Mouse (Mus musculus) kidney, adult 18-20 months (tissue): ENCODE results near the gene Rnf19b.

Experiments used
- DNase-seq: peaks from one replicate; pipeline ENCODE4 v3.0.0; 2021

Rnf19b gene

DNA sequence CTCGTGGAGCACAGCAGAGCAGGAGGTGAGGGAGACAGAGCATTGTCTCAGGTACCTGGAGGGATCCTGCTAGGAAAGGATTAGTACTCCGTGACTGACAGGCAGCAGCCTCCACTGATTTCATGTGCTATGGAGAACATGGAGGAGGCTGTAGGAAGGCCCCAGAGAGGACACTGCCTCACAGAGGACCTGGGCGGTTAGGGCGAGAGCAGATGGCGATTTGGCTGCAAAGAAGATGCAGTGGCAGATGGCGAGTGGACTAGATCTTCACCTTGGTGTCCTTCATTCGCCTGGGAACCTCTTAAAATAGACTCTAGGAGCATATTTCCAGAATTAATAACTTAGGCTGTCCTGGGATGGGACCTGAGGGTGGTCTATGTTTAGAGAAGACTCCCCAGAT lies 23.0 kb downstream of the Rnf19b start:
- no peak for DNase-seq

GRCm38 (mm10) chr4:129081512-129081911 lies 23.4 kb downstream of the Rnf19b start:
- no peak for DNase-seq

GRCm38 (mm10) chr4:129081939-129082338 lies 23.9 kb downstream of the Rnf19b start:
- DNase-seq: no peak

- DNase-seq: peak; percentile 73
These were observed 24.5 kb downstream of the Rnf19b start for GRCm38 (mm10) chr4:129082379-129083115.

- no peak for DNase-seq
These were observed 26.8 kb downstream of the Rnf19b start for GRCm38 (mm10) chr4:129084896-129085295.

DNA sequence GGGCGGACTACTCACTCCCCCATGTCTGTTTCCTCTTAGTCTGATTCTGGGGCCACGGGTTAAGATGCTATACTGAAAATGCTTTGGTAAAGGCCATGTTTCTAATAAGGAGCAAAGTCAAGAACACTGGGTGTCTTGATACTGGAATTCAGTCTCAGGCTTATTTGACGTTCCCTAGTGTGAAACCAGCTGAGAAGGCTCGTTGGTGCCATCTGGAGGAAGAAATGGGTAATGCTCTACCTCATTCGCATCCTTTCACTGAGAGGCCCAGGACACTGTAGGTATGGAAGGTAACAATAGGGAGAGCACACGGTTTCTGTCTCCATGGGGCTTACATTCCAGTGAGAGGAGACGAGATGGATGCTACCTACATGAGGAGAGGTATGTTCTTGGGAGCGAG lies 28.0 kb downstream of the Rnf19b start:
- peak; percentile 81 for DNase-seq

- DNase-seq: no peak
These were observed 29.8 kb downstream of the Rnf19b start for GRCm38 (mm10) chr4:129087850-129088249.

- no peak for DNase-seq
These were observed 37.2 kb downstream of the Rnf19b start for GRCm38 (mm10) chr4:129095276-129095675.

GRCm38 (mm10) chr4:129097006-129097405 lies 38.9 kb downstream of the Rnf19b start:
- no peak for DNase-seq

DNA sequence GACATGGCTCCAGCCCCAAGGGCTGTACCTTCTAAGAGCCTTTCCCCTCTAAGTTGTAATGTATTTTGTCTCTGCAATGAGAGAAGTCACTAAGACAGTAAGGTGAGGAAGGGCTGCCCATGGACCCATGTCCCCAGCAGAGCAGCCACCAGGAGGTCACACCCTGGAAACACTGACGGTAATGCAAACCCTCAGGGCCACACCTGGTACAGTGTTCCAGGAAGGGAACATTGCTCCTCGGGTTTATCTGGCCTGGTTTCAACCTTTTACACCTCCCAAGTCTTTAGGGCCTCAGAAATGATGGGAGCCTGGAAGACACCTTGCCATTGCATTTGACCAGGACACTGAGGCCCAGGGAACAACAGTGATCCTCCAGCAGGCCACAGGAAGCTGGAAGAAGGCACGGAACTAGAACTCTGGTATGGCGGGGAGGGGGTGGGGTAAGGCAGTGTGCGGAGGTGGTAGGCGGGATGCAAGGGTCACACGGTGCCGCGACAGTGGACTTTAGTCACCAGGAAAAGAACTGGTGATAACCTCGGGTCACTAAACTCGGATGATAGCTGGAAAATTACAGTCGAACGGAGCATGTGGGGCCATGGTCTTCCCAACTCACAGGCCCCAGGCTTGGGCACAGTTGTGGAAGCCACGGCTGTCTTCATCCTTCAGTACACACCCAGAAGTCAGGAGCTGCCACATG lies 44.2 kb downstream of the Rnf19b start:
- DNase-seq: no peak

- no peak for DNase-seq
These were observed 47.3 kb downstream of the Rnf19b start, which contains the start of gene Tmem54 for GRCm38 (mm10) chr4:129105356-129105755. Tmem54 (plus strand) TSS chr4:129105548.

GRCm38 (mm10) chr4:129106073-129106472 lies 48.0 kb downstream of the Rnf19b start:
- no peak for DNase-seq

- no peak for DNase-seq
These were observed 49.4 kb downstream of the Rnf19b start for GRCm38 (mm10) chr4:129107348-129107899.

DNA sequence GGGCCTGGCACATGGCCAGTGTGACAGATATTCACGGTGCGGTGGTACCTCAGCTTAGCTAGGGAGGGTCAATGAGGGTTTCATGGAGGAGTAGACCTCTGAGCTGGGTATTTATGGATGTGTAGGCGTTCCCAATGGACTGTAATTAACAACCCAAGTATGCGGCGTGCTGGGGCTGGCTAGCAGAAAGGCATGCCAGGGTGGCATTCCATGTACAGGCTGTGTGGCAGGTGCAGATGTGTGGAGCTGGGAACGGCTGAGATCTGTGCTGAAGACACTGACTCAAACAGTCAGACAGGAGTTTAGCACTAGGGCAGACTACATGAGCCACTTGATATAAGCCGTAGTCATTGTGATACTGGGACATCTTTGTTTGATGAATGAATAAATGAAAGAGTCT lies 50.6 kb downstream of the Rnf19b start:
- DNase-seq: no peak

- no peak for DNase-seq
These were observed 52.7 kb downstream of the Rnf19b start for GRCm38 (mm10) chr4:129110804-129111203.

- no peak for DNase-seq
These were observed 53.3 kb downstream of the Rnf19b start for GRCm38 (mm10) chr4:129111350-129111749.

DNA sequence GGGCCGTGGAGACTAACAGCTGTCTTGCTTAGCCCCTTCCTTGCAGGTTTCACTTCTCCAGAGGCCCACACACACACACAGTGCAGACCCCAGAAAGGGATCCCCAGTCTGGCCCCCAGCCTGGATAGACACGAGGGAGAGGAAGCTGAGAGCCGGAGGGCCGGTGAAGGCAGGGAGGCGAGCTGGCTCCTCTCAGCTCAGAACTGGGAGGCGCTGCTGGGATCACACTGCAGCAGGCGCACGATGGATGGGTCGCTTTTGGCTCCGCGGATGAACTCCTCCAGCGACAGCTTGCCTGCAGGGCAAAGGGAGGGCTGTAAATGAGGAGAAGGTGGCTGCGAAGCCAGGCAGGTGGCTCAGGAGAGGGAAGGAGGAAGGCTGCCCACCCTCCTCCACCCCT lies 54.2 kb downstream of the Rnf19b start:
- DNase-seq: no peak

DNA sequence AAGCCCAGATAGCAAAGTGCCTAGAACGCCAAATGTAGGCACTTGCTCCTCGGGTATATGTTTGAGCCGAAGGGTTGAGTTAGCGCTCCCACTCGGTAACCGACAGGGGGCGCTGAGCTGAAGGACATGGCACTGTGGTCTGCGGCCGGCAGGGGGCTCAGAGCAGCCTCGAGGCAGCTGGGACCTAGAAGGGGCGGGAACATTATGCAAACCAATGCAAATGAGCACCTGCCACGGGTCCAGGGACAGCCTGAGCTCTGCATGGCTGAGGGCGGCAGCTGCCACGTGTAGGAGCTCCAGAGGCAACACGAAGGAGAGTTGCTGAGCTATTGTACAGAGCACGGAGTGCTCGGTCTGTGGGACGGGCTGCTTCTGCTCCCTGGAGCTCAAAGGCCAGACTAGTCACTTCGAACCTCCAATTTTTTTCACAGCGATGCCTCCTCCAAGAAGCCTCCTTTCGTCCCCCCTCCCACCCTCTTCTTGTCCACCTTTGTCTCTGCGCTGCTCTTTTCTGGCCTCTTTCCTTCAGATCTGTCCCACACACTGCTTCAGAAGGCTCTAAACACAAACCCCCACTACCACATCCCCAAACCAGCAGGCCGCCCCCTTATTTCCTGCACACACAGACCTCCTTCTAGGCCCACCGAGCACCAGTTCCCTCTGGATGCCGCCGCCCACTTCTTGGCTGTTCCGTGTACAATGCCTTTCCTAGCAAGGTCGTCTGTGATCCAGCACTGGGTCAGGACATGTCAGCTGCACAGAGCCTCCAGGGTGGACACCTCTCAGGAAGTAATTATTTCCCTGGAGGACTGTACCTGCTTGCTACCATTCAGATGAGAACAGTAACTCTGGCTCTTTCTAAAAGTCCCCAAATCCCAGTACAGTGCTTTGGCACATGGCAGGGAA lies 55.3 kb downstream of the Rnf19b start:
- DNase-seq: peak; percentile 48

GRCm38 (mm10) chr4:129116703-129117102 lies 58.6 kb downstream of the Rnf19b start:
- no peak for DNase-seq

DNA sequence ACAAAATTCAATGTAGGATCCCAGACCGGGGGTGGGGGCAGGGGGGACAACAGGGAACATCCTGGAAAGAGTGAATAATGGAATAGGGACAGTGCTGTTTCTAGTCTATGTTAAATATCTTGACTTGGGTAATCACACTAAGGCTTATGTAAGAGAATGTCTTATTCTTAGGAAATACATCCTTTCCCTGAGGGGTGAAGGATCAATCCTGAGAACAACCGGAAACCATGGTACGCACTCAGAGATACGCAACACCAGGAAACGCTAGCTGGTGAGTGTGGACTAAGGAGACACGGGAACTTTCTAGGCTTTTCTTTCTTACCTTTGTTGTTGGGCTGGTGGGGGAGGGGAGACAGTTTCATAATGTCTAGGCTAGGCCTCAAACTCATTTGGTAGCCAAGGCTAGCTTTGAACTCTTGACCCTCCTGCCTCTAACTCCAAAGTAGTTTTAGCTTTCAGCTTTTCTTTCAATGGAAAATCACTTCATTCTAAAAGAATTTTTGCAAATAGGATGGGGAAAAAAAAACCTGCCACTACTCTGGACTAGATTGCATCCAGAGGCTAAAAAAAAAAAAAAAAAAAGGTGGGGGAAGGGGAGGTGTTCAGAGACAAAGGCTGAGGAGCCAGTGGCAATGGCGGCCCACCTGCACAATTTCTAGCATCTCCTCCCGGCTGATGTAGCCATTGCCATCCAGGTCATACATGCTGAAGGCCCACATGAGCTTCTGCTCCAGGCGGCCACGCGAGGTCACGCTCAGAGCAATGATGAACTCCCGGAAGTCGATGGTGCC lies 59.8 kb downstream of the Rnf19b start:
- DNase-seq: no peak

- DNase-seq: no peak
These were observed 61.6 kb downstream of the Rnf19b start for GRCm38 (mm10) chr4:129119708-129120107.
